Mouse (Mus musculus): Measurements from ENCODE around the gene Gm49776.
"Not testable (repeated sequence)": the region's sequence is repeated elsewhere in the genome, so short reads cannot be mapped to it uniquely, and the experiment has no call there.

The Gm49776 gene

GRCm38 (mm10) chr16:18202061-18202460 is 56.1 kb downstream of the Gm49776 start:
- DNase-seq (ENCODE audit: low spot score in 2 of 2): no peak

- DNase-seq (ENCODE audit: low spot score in 2 of 2): no peak
Observed at GRCm38 (mm10) chr16:18201620-18202019, 56.5 kb downstream of the Gm49776 start.

GRCm38 (mm10) chr16:18200062-18200461 is 58.1 kb downstream of the Gm49776 start:
- DNase-seq (ENCODE audit: low spot score in 2 of 2): no peak

- DNase-seq (ENCODE audit: low spot score in 2 of 2): no peak
Observed at GRCm38 (mm10) chr16:18198365-18199098, 59.6 kb downstream of the Gm49776 start.

- DNase-seq (ENCODE audit: low spot score in 2 of 2): no peak
Observed at GRCm38 (mm10) chr16:18197881-18198280, 60.2 kb downstream of the Gm49776 start.

GRCm38 (mm10) chr16:18195561-18195960 is 62.6 kb downstream of the Gm49776 start:
- DNase-seq (ENCODE audit: low spot score in 2 of 2): not testable (repeated sequence)

Data from heart, adult 9 months (tissue).